Mouse (Mus musculus) brain, embryonic 14.5 days (tissue): ENCODE results near the gene Pnkd.

Experiments used
- CTCF ChIP-seq: fragments of 200-500 bp; IDR thresholded peaks from 2 replicates; pipeline ENCODE4 v1.5.1; 2012; ENCODE audit warnings: inconsistent platforms, mild to moderate bottlenecking, moderate library complexity, borderline replicate concordance; ENCODE audit not compliant: insufficient read depth, insufficient read length; ENCODE audit errors: extremely low read depth
- POLR2A ChIP-seq: fragments of 200-500 bp; IDR thresholded peaks from 2 replicates; pipeline ENCODE4 v1.6.1; 2012; ENCODE audit warnings: mild to moderate bottlenecking, inconsistent platforms, borderline replicate concordance; ENCODE audit not compliant: poor library complexity, insufficient read depth, insufficient read length, severe bottlenecking; ENCODE audit errors: extremely low read depth

- TF ChIP-seq POLR2A (no peak), CTCF (no peak)
Measured at GRCm38 (mm10) chr1:74277883-74278537, 6.7 kb upstream of the Pnkd start.
